Mouse (Mus musculus): ENCODE measurements around the gene Nptxr. TPM values are rescaled to one million over a fixed set of nuclear protein-coding genes. Genes with fewer than 3 reads are reported as not detected.

The Nptxr gene
- polyA plus RNA-seq, 1 experiment from 2014 or later: 0.13 TPM

DNA sequence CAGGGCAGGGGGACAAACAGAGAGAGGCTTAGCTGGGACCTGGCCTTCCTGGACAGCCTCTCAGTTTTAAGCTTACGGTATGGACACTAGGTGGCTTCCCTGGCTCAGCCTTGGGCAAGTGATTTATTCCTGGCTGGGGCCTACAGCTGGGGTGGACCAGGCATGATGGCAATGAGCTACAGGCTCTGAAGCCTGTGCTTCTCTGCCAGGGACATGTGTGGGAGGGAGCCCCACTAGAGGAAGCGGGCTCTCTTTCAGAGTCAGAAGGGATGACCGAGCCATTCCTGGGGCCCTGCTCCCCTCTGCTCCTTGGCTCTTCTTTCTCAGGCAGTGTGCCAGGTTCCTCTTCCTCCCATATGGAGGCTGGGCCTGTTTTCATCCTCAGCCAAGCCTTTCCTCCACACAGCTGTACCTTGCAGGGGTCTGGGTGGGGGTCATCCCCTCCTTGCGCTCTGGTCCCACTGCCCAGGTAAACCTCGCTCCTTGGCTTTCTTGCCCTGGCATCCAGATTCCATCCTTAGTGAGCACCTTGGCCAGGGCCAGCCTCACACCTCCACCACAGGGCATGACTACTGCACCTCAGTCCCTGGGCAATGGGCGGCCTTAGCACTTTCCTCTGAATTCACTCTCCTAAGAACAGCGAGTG is 40.8 kb downstream of the Nptxr start:
- H3K36me3 ChIP-seq: peaks cover 2% of the 10 kb centered on the region; the same call in 1 of the 2 replicates
- ATAC-seq (ENCODE audit: low read depth): no peak
- H3K4me3 ChIP-seq (replicated peaks): no peak overlapping the region
- no peak overlapping the region for H3K27ac ChIP-seq
- no peak overlapping the region for H3K4me2 ChIP-seq
- no peaks in the 10 kb centered on the region for H3K9me3 ChIP-seq (replicated peaks)
- H3K9ac ChIP-seq: no peak overlapping the region
- WGBS (ENCODE audit: insufficient replicate concordance): 80% methylated on average over 7 of the region's 7 CpGs
- H3K4me1 ChIP-seq (replicated peaks): peaks cover 9% of the 10 kb centered on the region; the same call in 1 of the 2 replicates
- no peak for DNase-seq
- H3K27me3 ChIP-seq: no peaks in the 10 kb centered on the region

DNA sequence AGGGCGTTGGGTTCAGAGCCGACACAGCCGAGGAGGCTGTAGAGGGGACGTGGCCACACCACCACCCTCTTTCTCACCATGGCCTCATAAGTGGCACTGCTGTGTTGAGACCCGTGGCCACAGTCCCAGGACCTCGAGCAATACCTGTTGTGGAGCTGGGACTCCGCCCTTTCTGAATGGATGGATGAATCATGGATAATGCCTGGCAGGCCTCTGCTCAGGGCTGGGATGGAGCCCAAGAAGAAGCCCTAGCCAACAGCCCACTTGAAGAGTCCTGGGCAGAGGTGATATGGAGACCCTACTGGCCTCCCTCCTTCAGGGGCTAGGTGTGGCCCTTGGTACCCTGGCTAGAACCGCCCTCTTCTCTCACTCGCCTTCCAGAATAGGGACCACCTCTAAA is 41.6 kb downstream of the Nptxr start:
- Histone ChIP-seq H3K9me3 (replicated peaks) (no peaks in the 10 kb centered on the region), H3K4me2 (no peak overlapping the region), H3K27ac (no peak overlapping the region), H3K27me3 (no peaks in the 10 kb centered on the region), H3K4me3 (replicated peaks) (no peak overlapping the region), H3K9ac (no peak overlapping the region), H3K4me1 (replicated peaks) (peaks cover 3% of the 10 kb centered on the region; the same call in 1 of the 2 replicates), H3K36me3 (peaks cover 2% of the 10 kb centered on the region; the same call in 1 of the 2 replicates)
- WGBS (ENCODE audit: insufficient replicate concordance): 75% methylated on average over 9 of the region's 9 CpGs
- DNase-seq (no peak), ATAC-seq (ENCODE audit: low read depth) (no peak)

DNA sequence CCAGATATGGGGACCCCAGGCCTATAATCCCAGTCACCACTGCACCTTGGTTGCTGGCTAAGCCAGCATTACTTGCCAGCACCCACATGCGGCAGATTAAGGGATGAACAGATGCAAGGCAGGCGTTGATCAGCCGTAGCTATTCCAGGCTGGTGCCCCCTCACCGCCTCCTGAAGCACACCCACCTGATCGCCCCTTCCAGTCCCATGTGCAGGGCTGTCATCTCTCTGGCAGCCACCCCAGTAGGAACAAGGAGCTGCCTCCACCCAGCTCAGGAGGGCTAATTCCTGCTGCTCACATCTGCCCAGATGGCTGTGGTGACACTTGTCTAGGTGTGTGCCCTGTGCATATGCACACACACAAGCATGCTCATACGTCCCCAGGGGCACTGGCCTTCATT is 43.6 kb downstream of the Nptxr start:
- H3K36me3 ChIP-seq: peaks cover 2% of the 10 kb centered on the region; the same call in 1 of the 2 replicates
- H3K9me3 ChIP-seq (replicated peaks): no peaks in the 10 kb centered on the region
- 71% methylated on average over 6 of the region's 6 CpGs for WGBS (ENCODE audit: insufficient replicate concordance)
- H3K9ac ChIP-seq: no peak overlapping the region
- no peaks in the 10 kb centered on the region for H3K27me3 ChIP-seq
- peaks cover 9% of the 10 kb centered on the region; the same call in 1 of the 2 replicates for H3K4me1 ChIP-seq (replicated peaks)
- H3K4me3 ChIP-seq (replicated peaks): no peak overlapping the region
- DNase-seq: no peak
- no peak overlapping the region for H3K27ac ChIP-seq
- H3K4me2 ChIP-seq: no peak overlapping the region
- ATAC-seq (ENCODE audit: low read depth): no peak

DNA sequence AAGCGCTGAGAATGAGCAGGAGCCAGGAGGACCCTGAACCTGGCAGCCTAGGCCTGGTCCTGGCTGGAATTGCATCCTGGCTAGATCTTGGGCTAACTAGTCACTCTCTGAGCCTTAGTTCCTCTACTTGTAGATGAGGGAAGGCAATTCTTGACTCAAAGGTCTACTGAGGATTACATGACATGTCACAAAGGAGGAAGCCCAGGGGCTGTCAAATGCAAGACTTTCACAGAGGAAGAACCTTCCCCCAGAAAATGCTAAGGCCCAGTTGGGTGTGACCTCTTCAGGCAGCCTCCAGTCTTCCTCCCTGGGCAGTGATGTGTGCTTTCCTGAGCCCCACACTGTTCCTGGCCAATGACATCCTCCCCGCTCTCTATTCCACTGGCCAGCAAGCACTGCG is 47.4 kb downstream of the Nptxr start:
- H3K27me3 ChIP-seq: no peaks in the 10 kb centered on the region
- ATAC-seq (ENCODE audit: low read depth) (no peak), DNase-seq (no peak)
- no peak overlapping the region for H3K9ac ChIP-seq
- no peak overlapping the region for H3K4me2 ChIP-seq
- peaks cover 11% of the 10 kb centered on the region for H3K4me1 ChIP-seq (replicated peaks)
- no peaks in the 10 kb centered on the region for H3K9me3 ChIP-seq (replicated peaks)
- no peak overlapping the region for H3K4me3 ChIP-seq (replicated peaks)
- 54% methylated on average over 3 of the region's 3 CpGs for WGBS (ENCODE audit: insufficient replicate concordance)
- no peaks in the 10 kb centered on the region for H3K36me3 ChIP-seq
- no peak overlapping the region for H3K27ac ChIP-seq

DNA sequence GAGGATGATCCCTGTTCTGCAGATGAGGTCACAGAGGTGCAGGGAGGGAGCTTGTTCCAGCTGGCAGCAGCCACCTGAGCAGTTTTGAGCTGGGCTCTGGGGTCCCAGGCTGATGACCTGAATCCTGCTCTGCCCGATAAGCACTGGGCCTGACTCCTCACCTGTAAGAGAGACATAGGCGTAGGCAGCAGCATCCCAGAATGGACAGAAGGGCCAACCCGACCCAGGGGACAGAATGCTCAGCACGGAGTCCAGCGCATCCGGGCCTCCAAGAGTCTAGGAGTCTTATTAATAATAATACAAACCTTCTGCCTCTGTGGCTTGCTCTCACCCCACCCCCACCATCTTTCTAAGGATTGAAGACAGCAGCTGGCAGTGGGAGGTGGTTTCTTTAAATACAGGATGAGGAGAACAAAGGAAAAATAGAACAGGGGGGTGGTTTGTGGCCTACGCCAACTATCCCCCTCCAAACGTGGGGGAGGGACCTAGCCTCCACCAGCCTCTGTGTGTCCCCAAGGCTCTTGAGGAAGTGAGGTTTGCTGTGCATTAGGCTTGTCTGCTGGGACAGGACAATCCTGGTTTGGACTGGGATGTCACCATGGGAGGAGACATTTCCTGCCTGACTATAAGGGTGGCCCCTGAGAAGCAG is 48.5 kb downstream of the Nptxr start:
- H3K4me2 ChIP-seq: no peak overlapping the region
- no peaks in the 10 kb centered on the region for H3K9me3 ChIP-seq (replicated peaks)
- ATAC-seq (ENCODE audit: low read depth): no peak
- H3K27me3 ChIP-seq: no peaks in the 10 kb centered on the region
- no peaks in the 10 kb centered on the region for H3K36me3 ChIP-seq
- WGBS (ENCODE audit: insufficient replicate concordance): 55% methylated on average over 8 of the region's 8 CpGs
- H3K4me1 ChIP-seq (replicated peaks): peaks cover 11% of the 10 kb centered on the region
- no peak overlapping the region for H3K4me3 ChIP-seq (replicated peaks)
- no peak overlapping the region for H3K9ac ChIP-seq
- DNase-seq: no peak
- H3K27ac ChIP-seq: no peak overlapping the region

DNA sequence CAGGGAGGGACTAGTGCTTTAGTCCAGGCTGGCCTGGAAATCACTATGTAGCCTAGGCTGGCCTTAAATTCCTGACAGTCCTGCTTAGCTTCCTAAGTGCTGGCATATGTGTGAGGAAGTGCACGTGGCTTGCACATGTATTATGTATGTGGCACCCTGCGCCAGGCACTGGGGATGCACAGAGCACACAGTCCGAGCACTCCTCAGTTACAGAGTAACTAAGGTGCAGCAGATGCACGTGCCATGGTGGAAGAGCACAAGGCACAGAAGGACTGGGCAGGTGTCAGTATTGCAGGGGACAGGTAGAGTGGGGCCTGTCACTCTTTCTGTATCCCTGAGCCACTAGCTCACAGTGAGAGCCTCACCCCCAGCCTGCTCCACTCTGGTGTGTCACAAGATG is 49.4 kb downstream of the Nptxr start:
- DNase-seq: no peak
- Histone ChIP-seq H3K27me3 (no peaks in the 10 kb centered on the region), H3K9me3 (replicated peaks) (no peaks in the 10 kb centered on the region), H3K27ac (no peak overlapping the region), H3K9ac (no peak overlapping the region), H3K4me3 (replicated peaks) (no peak overlapping the region), H3K4me2 (no peak overlapping the region), H3K4me1 (replicated peaks) (peaks cover 11% of the 10 kb centered on the region), H3K36me3 (no peaks in the 10 kb centered on the region)
- 65% methylated on average over 4 of the region's 4 CpGs for WGBS (ENCODE audit: insufficient replicate concordance)
- ATAC-seq (ENCODE audit: low read depth): no peak

DNA sequence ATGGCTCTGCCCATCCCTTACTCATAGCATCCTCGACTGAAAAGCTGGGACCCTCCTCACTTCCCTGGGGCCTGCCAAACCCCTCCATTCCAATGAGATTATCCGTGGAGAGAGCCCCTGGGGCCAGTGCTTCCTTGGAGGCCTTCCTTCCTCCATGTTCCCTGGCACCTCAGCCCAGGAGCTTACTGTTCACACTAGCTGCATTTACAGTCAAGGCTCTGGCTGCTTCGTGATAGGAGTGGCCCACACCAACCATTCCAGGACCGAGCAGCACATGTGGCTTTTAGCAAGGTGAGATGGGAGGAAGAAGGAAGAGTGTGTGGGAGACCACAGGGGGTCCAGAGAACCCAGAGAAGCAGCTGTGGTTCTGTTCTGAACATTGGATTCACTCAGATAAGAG is 50.7 kb downstream of the Nptxr start:
- no peak overlapping the region for H3K27ac ChIP-seq
- no peaks in the 10 kb centered on the region for H3K9me3 ChIP-seq (replicated peaks)
- no peak overlapping the region for H3K4me2 ChIP-seq
- H3K4me3 ChIP-seq (replicated peaks): no peak overlapping the region
- no peaks in the 10 kb centered on the region for H3K27me3 ChIP-seq
- no peak overlapping the region for H3K9ac ChIP-seq
- H3K4me1 ChIP-seq (replicated peaks): peaks cover 11% of the 10 kb centered on the region
- no peaks in the 10 kb centered on the region for H3K36me3 ChIP-seq
- WGBS (ENCODE audit: insufficient replicate concordance): 48% methylated on average over 4 of the region's 4 CpGs
- DNase-seq: no peak
- no peak for ATAC-seq (ENCODE audit: low read depth)

DNA sequence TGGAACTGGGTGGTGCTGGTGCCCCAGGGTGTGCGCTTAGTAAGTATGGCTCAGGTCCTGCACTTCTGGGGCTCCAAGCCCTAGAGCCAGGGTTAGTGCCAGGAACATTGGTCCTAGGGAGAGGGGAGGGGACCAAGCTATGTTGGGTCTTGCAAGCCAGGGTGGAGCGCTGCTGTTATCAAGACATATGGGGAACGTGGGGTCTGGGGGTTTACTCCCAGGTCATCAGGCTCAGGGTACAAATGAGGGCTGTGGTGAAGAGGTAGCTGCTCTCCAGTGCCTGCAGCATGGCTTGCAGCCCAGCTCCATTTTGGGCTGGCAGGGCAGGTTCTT is 51.2 kb downstream of the Nptxr start:
- DNase-seq (no peak), ATAC-seq (ENCODE audit: low read depth) (0 out of 2 replicates have a peak, but pooled peaks have one; percentile 16)
- H3K4me1 ChIP-seq (replicated peaks): peaks cover 11% of the 10 kb centered on the region
- no peaks in the 10 kb centered on the region for H3K36me3 ChIP-seq
- H3K9ac ChIP-seq: no peak overlapping the region
- no peak overlapping the region for H3K4me2 ChIP-seq
- H3K27ac ChIP-seq: no peak overlapping the region
- WGBS (ENCODE audit: insufficient replicate concordance): 79% methylated on average over 3 of the region's 3 CpGs
- H3K9me3 ChIP-seq (replicated peaks): no peaks in the 10 kb centered on the region
- no peaks in the 10 kb centered on the region for H3K27me3 ChIP-seq
- no peak overlapping the region for H3K4me3 ChIP-seq (replicated peaks)

DNA sequence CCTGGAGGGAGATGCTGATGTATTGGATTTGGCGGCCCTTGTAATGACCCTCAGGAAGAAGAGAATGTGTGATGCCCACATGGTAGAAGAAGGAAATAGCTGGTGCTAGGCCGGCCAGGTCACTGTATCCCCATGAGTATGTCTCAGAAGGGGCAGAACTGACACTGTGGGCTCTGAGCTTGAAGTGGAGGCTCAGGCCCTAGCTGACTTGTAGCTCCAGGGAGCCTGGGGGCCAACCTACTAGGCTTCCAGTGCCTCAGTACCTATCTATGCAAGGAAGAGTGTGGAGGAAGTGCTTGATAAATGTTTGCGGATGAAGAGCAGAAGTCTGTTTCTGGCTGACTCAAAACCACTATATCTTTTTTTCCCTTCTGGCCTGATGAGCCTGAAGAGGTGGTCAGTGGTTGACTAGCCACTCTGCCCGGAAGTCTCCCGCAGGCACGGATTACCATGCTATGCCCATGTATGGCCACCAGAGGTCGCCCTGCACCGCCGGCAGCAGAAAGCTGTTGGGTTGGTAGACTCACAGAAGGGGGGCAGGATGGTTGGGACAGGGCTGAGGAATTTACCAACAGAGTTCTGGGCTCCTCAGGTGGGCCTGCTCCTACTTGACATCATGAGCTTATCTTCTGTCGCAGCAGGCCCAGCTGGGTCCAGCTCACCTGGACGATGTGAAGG is 51.7 kb downstream of the Nptxr start:
- Histone ChIP-seq H3K4me2 (no peak overlapping the region), H3K4me1 (replicated peaks) (peaks cover 11% of the 10 kb centered on the region), H3K9me3 (replicated peaks) (no peaks in the 10 kb centered on the region), H3K27ac (no peak overlapping the region), H3K4me3 (replicated peaks) (no peak overlapping the region), H3K27me3 (no peaks in the 10 kb centered on the region), H3K36me3 (no peaks in the 10 kb centered on the region), H3K9ac (no peak overlapping the region)
- 0 out of 2 replicates have a peak, but pooled peaks have one; percentile 14 for ATAC-seq (ENCODE audit: low read depth)
- DNase-seq: peak; percentile 61
- 17% methylated on average over 11 of the region's 11 CpGs for WGBS (ENCODE audit: insufficient replicate concordance)

DNA sequence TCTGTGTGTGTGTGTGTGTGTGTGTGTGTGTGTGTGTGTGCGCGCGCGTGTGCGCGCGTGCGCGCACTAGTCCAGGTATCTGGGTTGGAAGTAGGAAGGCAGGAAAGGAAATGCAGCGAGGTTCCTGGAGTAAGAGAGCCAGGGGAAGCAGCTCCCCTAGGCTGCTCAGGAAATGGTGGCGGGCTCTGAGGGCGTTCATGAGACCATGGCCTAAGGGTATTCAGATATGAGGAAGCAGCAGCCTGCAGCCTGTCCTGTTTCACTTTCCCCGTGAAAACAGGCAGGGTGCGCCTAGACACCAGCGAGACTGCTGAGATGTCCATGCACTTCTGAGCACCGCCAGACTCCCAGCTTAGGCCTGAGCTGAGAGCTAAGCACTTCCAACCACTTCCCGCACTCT is 52.8 kb downstream of the Nptxr start:
- ATAC-seq (ENCODE audit: low read depth) (no peak), DNase-seq (no peak)
- no peaks in the 10 kb centered on the region for H3K9me3 ChIP-seq (replicated peaks)

DNA sequence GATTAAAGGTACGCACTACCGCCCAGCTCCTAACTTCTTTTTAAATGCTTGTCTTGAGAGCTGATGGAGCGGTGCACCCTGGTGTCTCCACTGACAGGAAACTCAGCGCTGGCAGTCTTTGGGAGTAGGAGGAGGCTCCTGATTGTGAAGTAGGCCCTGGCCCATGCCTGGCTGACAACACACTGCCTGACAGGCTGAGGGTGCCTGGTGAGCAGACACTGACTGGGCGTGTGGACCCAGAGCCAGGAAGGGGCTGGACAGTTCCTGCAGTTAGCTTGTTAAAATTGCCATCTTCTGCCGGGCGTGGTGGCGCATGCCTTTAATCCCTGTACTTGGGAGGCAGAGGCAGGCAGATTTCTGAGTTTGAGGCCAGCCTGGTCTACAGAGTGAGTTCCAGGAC is 54.3 kb downstream of the Nptxr start:
- no peak overlapping the region for H3K4me3 ChIP-seq (replicated peaks)
- H3K4me1 ChIP-seq (replicated peaks): peaks cover 2% of the 10 kb centered on the region; the same call in 1 of the 2 replicates
- WGBS (ENCODE audit: insufficient replicate concordance): 75% methylated on average over 8 of the region's 8 CpGs
- H3K9me3 ChIP-seq (replicated peaks): no peaks in the 10 kb centered on the region
- H3K27me3 ChIP-seq: no peaks in the 10 kb centered on the region
- no peak overlapping the region for H3K27ac ChIP-seq
- ATAC-seq (ENCODE audit: low read depth) (no peak), DNase-seq (no peak)
- no peak overlapping the region for H3K9ac ChIP-seq
- H3K4me2 ChIP-seq: no peak overlapping the region
- H3K36me3 ChIP-seq: no peaks in the 10 kb centered on the region

More for the DNA sequence above, 52.8 kb downstream of the Nptxr start:
- Histone ChIP-seq H3K4me2 (no peak overlapping the region), H3K36me3 (no peaks in the 10 kb centered on the region), H3K27me3 (no peaks in the 10 kb centered on the region), H3K9ac (no peak overlapping the region), H3K4me3 (replicated peaks) (no peak overlapping the region), H3K4me1 (replicated peaks) (peaks cover 11% of the 10 kb centered on the region), H3K27ac (no peak overlapping the region)
- 70% methylated on average over 17 of the region's 17 CpGs for WGBS (ENCODE audit: insufficient replicate concordance)

Measured in liver, embryonic 13.5 days (tissue).